Mouse (Mus musculus) embryonic facial prominence, embryonic 13.5 days (tissue): ENCODE results near the gene Slc25a11. TPM values are rescaled to one million over a fixed set of nuclear protein-coding genes. Genes with fewer than 3 reads are reported as not detected.

Source experiments
- ATAC-seq: fragments of 200-750 bp; cut with Nextera tagmentation; 2 replicates; pipeline ENCODE4 v1.8.0; 2017; ENCODE audit warnings: low read depth; ENCODE audit not compliant: insufficient number of reproducible peaks, insufficient read depth, low FRiP score, low TSS enrichment
- H3K27ac ChIP-seq: fragments of 300-500 bp; sonication (generic); 2 replicates; pipeline ENCODE4 v1.5.1; 2015; ENCODE audit warnings: moderate library complexity, mild to moderate bottlenecking, inconsistent platforms
- H3K27me3 ChIP-seq: fragments of 300-500 bp; sonication (generic); 2 replicates; pipeline ENCODE4 v1.6.1; 2015; ENCODE audit warnings: mild to moderate bottlenecking, inconsistent platforms
- H3K36me3 ChIP-seq: fragments of 300-500 bp; sonication (generic); 2 replicates; pipeline ENCODE4 v1.6.1; 2015; ENCODE audit warnings: mild to moderate bottlenecking, inconsistent platforms
- H3K4me1 ChIP-seq: fragments of 300-500 bp; sonication (generic); 2 replicates; pipeline ENCODE4 v1.6.1; 2015; ENCODE audit warnings: inconsistent platforms
- H3K4me2 ChIP-seq: fragments of 300-500 bp; sonication (generic); 2 replicates; pipeline ENCODE4 v1.6.1; 2015; ENCODE audit warnings: moderate library complexity, mild to moderate bottlenecking, inconsistent platforms
- H3K4me3 ChIP-seq: fragments of 300-500 bp; sonication (generic); 2 replicates; pipeline ENCODE4 v1.5.1; 2015; ENCODE audit warnings: mild to moderate bottlenecking, inconsistent platforms
- H3K9ac ChIP-seq: fragments of 300-500 bp; sonication (generic); 2 replicates; pipeline ENCODE4 v1.6.1; 2015; ENCODE audit warnings: mild to moderate bottlenecking, inconsistent platforms
- H3K9me3 ChIP-seq: fragments of 300-500 bp; sonication (generic); 2 replicates; pipeline ENCODE4 v1.6.1; 2016; ENCODE audit warnings: inconsistent platforms
- WGBS: fragments of 180-500 bp; shearing (Covaris S2); methylation state at CpG from one replicate; pipeline ENCODE4 v1.1.7; 2015; ENCODE audit warnings: mixed read lengths; 5-methylcytosine and 5-hydroxymethylcytosine counted together
- polyA plus RNA-seq: library from polyadenylated mRNA; unstranded; fragments of >200 nt; fragmentation: Nextera tagmentation; extraction: Ambion mirVana; gene quantifications from 2 replicates; pipeline ENCODE4 v1.2.1, GENCODE M21; 2015

Gene Slc25a11
- polyA plus RNA-seq, 1 experiment from 2014 or later = 170 TPM

DNA sequence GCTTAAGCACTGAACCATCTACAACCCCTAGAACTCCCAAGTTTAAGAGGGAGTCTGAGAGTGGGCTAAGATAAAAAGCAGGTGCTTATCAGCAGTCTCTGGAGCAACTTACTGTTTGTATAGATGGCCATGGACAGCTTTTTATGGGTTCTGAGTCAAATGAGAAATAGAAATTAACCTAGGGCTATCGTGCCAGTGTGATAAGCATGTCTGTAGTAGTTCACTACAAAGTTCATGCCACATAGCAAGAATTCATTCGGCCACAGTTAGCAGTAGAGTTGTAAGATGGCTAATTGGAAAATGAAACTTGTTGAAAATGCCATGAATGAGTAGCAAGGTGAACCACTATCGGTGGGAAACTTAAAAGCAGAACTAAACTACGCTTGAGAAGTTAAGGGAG lies 1.2 kb upstream of the Slc25a11 start:
- H3K4me1 ChIP-seq = peaks cover 66% of the 10 kb centered on the region
- no peak overlapping the region for H3K27ac ChIP-seq
- WGBS = 81% methylated on average over 4 of the region's 4 CpGs

DNA sequence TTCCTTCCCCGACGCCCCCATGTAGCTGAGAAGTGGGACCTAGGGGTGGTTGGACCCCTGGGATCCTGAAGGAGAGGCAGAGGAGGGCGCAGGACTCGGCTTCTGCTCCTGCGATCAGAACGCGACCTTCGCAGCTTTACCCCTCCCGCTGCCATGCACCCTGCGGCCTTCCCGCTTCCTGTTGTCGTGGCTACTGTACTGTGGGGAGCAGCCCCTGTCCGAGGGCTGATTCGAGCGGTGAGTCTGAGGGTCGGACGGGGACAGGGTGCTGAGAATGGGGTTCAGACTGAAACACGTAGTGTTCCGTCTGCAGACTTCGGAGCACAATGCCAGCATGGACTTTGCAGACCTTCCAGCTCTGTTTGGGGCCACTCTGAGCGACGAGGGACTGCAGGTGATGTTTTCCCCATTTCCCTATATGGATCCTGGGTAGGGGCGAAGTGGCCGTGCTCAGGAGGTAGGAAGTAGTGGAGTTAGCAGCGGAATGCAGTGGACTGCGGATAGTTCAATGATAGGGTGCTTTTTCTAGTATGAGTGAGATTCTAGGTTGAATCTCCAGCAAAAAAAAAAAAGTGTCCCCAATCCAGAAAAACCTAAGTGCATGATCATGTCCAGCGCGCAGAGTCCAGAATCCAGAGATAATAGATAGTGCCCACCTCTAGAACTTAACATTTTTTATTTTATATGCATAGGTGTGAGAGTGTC lies 589 bp upstream of the Slc25a11 start:
- Histone ChIP-seq H3K4me1 (peaks cover 63% of the 10 kb centered on the region), H3K9me3 (no peaks in the 10 kb centered on the region), H3K36me3 (peaks cover 72% of the 10 kb centered on the region), H3K4me3 (peak overlapping the region; percentile 88), H3K27ac (peak overlapping the region; percentile 95), H3K9ac (peak overlapping the region; percentile 93), H3K4me2 (peak overlapping the region; percentile 97), H3K27me3 (no peaks in the 10 kb centered on the region)
- WGBS = 4% methylated on average over 28 of the region's 28 CpGs
- no peak for ATAC-seq

More for the DNA sequence above, 1.2 kb upstream of the Slc25a11 start:
- H3K9me3 ChIP-seq = no peaks in the 10 kb centered on the region
- peak overlapping the region; percentile 93 for H3K9ac ChIP-seq
- no peak for ATAC-seq
- H3K27me3 ChIP-seq = no peaks in the 10 kb centered on the region
- peaks cover 69% of the 10 kb centered on the region for H3K36me3 ChIP-seq
- peak overlapping the region; percentile 88 for H3K4me3 ChIP-seq
- H3K4me2 ChIP-seq = peak overlapping the region; percentile 97

DNA sequence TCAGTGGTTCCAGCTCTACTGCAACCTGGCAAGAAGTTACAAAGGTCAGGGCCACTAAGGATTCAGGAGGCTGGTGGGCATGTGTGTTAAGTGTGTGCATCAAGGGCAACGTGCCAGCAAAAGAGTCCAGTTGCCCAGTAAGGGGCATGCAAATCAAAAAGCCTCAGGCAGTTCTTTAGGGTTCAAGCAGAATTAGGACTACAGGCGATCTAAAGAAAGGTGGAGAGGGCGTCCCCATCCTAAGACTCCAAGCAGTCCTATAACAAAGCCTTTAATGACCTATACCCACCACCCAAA lies 1.1 kb downstream of the Slc25a11 start:
- 11% methylated on average over 3 of the region's 3 CpGs for WGBS
- H3K36me3 ChIP-seq = peaks cover 59% of the 10 kb centered on the region

DNA sequence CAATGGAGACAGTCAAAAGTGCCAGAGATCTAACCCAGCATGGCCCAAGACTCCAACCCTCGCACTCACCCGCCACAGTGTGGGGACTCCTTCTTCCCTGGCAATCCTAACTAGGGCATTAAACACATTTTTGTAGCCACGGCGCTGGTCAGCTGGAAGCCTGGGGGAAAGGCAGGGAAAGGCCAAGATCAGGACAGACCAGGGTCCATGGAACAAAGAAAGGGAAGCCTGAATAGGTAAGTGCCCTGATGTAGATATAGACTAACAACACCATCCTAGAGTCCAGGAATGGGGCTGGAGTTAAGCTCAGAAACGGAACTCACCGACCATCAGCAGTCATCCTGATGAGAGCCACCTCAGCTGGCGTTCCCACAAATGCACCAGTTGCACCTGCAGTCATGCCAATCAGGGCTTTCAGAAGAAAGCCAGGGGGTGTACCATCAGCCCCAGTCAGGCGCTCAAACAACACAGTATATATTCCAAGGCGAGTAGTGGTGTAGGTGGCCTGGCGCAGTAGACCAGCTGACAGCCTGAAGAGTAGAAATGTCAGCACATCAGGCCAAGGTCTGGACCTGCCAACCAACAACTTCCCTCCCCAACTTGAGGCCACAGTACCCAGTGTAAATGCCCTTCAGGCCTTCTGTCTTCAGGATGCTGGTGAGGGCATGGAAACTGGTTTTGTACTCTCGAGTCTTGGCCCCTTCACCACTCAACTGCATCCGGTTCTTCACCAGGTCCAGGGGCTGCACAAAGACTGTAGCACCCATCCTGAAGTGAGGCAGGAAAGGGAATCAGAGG lies 1.6 kb downstream of the Slc25a11 start:
- 91% methylated on average over 12 of the region's 12 CpGs for WGBS
- H3K36me3 ChIP-seq = peaks cover 53% of the 10 kb centered on the region
- ATAC-seq = no peak
- no peaks in the 10 kb centered on the region for H3K9me3 ChIP-seq
- H3K4me2 ChIP-seq = peak overlapping the region; percentile 92
- H3K4me1 ChIP-seq = peaks cover 42% of the 10 kb centered on the region
- peak overlapping the region; percentile 88 for H3K4me3 ChIP-seq
- 0 out of 2 replicates have a peak overlapping the region, but pooled peaks have one; percentile 93 for H3K27ac ChIP-seq
- H3K9ac ChIP-seq = peak overlapping the region; percentile 94
- no peaks in the 10 kb centered on the region for H3K27me3 ChIP-seq

More for the DNA sequence above, 1.1 kb downstream of the Slc25a11 start:
- Histone ChIP-seq H3K27ac (peak overlapping the region; percentile 93), H3K9me3 (no peaks in the 10 kb centered on the region), H3K9ac (peak overlapping the region; percentile 94), H3K4me2 (peak overlapping the region; percentile 92), H3K4me1 (peaks cover 48% of the 10 kb centered on the region), H3K4me3 (peak overlapping the region; percentile 88), H3K27me3 (no peaks in the 10 kb centered on the region)
- no peak; the same call in 1 of the 2 replicates for ATAC-seq

GRCm38 (mm10) chr11:70644564-70645103 lies 2.6 kb downstream of the Slc25a11 start:
- H3K4me2 ChIP-seq = no peak overlapping the region

DNA sequence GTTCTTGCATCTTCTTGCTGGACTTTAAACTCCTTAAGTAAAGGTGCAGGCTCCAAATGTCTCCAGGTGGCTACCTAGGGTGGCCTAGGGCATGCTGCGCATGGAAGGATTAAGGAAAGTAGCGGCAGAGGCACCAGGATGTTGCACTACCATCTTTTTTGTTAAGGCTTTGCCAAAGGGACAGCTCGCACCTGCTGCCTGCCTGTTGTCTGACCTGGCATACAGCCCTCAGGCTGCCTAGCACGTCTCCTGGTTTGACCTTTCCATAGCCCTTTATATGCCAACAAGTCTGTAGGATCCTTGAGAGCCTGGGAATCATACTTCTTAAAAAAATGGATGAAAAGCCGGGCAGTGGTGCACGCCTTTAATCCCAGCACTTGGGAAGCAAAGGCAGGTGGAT lies 4.2 kb downstream of the Slc25a11 start:
- Histone ChIP-seq H3K9me3 (no peaks in the 10 kb centered on the region), H3K9ac (no peak overlapping the region), H3K4me3 (no peak overlapping the region), H3K4me1 (peaks cover 18% of the 10 kb centered on the region), H3K27me3 (no peaks in the 10 kb centered on the region), H3K27ac (no peak overlapping the region), H3K36me3 (peaks cover 28% of the 10 kb centered on the region), H3K4me2 (no peak overlapping the region)
- WGBS = 92% methylated on average over 6 of the region's 6 CpGs
- no peak for ATAC-seq

More at GRCm38 (mm10) chr11:70644564-70645103, 2.6 kb downstream of the Slc25a11 start:
- Histone ChIP-seq H3K9me3 (no peaks in the 10 kb centered on the region), H3K4me3 (no peak overlapping the region), H3K27ac (no peak overlapping the region), H3K27me3 (no peaks in the 10 kb centered on the region), H3K4me1 (peaks cover 34% of the 10 kb centered on the region), H3K36me3 (peaks cover 43% of the 10 kb centered on the region), H3K9ac (no peak overlapping the region)
- no peak for ATAC-seq
- WGBS = 94% methylated on average over 8 of the region's 8 CpGs

GRCm38 (mm10) chr11:70641241-70641640 lies 6.0 kb downstream of the Slc25a11 start:
- no peak overlapping the region for H3K4me3 ChIP-seq
- peaks cover 28% of the 10 kb centered on the region for H3K36me3 ChIP-seq
- no peak for ATAC-seq
- peaks cover 14% of the 10 kb centered on the region for H3K4me1 ChIP-seq
- H3K4me2 ChIP-seq = no peak overlapping the region
- no peak overlapping the region for H3K9ac ChIP-seq
- WGBS = 85% methylated on average over 7 of the region's 7 CpGs
- no peaks in the 10 kb centered on the region for H3K9me3 ChIP-seq
- no peak overlapping the region for H3K27ac ChIP-seq
- no peaks in the 10 kb centered on the region for H3K27me3 ChIP-seq

DNA sequence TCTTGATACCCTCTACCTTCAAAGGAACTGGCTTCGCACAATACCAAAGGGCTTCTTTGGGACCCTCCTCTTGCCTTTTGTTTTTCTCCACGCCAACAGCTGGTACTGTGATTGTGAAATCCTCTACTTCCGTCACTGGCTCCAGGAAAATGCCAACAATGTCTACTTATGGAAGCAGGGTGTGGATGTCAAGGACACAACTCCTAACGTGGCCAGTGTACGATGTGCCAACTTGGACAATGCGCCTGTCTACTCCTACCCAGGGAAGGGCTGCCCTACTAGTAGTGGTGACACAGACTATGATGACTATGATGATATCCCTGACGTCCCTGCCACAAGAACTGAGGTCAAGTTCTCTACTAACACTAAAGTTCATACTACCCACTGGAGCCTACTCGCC lies 7.3 kb downstream of the Slc25a11 start:
- H3K4me3 ChIP-seq = no peak overlapping the region
- H3K4me2 ChIP-seq = no peak overlapping the region
- H3K9ac ChIP-seq = no peak overlapping the region
- WGBS = 84% methylated on average over 8 of the region's 8 CpGs
- no peaks in the 10 kb centered on the region for H3K27me3 ChIP-seq
- H3K4me1 ChIP-seq = peaks cover under 1% of the 10 kb centered on the region; the same call in 1 of the 2 replicates
- no peak for ATAC-seq
- no peak overlapping the region for H3K27ac ChIP-seq
- peaks cover 20% of the 10 kb centered on the region for H3K36me3 ChIP-seq
- H3K9me3 ChIP-seq = no peaks in the 10 kb centered on the region

DNA sequence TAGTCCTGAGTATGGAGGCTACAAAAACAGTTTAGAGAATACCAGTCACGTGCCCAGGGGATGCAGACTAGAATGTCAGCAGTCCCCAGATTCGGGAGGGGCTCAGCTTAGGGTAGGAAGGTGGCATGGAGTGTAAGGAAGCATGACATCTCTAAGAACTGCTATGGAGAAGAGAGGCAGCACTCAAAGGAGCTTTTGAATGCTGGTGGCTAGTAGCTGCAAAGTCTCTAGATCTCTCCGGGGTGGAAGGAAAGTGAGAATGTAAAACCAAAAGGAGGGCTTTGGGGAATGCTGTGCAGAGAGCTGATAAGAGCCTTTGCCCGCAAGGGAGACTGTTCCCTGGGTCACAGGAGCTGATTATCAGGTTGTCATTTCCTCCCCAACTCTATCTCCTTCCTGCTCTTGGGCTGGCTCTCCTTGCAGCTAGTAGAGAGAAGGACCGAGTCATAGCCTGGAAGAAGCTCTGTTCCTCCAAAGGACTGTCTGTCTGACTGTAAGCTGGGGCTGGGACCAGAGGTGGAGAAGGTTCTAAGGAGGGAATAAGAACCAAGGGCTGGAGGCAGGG lies 8.5 kb downstream of the Slc25a11 start, which contains the start of gene Gp1ba:
Gene Gp1ba, plus strand, starts transcription at position 409 of the 565 bp plus-strand sequence.
- Histone ChIP-seq H3K27me3 (no peaks in the 10 kb centered on the region), H3K9me3 (no peaks in the 10 kb centered on the region), H3K4me3 (no peak within 1 kb of the TSS), H3K9ac (no peak within 1 kb of the TSS), H3K4me2 (no peak within 1 kb of the TSS), H3K27ac (no peak within 1 kb of the TSS), H3K4me1 (no peaks in the 10 kb centered on the region), H3K36me3 (peaks cover 9% of the 10 kb centered on the region; the same call in 1 of the 2 replicates)
- WGBS = 52% methylated on average over 5 of the region's 5 CpGs
- ATAC-seq = no peak

DNA sequence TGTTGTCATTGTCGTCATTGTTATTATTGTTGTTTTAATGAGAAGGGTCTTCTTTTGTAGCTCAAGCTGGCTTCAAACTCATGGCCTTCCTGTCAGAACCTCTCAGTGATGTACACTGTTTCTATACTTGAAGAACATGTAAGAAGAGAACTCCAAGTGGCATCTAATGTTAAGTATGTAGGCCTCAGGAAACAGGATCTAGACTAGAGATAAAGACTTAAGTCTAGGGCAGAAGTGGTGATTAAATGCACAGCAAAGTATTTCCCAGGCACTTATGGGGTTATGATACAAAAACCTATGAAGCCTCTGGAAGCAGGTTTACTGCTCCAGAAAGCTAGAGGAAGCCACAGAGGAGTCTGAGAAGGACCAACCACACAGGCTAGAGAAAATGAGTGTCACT lies 9.0 kb downstream of the Slc25a11 start:
- H3K27ac ChIP-seq = no peak overlapping the region
- no peak overlapping the region for H3K4me2 ChIP-seq
- no peak overlapping the region for H3K4me3 ChIP-seq
- H3K36me3 ChIP-seq = 0 out of 2 replicates have a peak, but pooled peaks cover 6% of the 10 kb centered on the region
- 87% methylated on average over 1 of the region's 1 CpGs for WGBS
- no peak for ATAC-seq
- no peak overlapping the region for H3K9ac ChIP-seq
- H3K9me3 ChIP-seq = no peaks in the 10 kb centered on the region
- no peaks in the 10 kb centered on the region for H3K4me1 ChIP-seq
- no peaks in the 10 kb centered on the region for H3K27me3 ChIP-seq

DNA sequence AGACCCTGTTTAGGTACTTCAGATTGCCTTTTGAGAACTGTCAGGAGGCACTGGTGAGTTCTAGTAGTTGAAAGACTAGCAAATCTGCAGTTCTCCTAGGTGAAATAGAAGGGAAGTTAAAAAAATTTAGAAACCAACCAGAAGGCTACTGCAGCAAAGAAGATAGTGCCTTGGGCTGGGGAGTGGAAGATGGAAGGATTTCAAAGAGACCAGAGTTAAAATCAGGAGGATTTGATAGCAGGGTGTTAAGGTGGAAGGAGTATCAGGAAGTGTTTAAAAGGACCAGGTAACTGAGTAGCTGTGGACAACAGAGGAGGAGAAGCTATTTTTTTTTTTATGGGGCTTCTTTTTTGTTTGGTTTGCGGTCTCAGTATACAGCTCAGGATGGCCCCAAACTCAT lies 9.5 kb downstream of the Slc25a11 start:
- no peak overlapping the region for H3K9ac ChIP-seq
- H3K4me1 ChIP-seq = no peaks in the 10 kb centered on the region
- WGBS = 89% methylated on average over 1 of the region's 1 CpGs
- no peak for ATAC-seq
- no peak overlapping the region for H3K4me2 ChIP-seq
- 0 out of 2 replicates have a peak, but pooled peaks cover 1% of the 10 kb centered on the region for H3K36me3 ChIP-seq
- no peak overlapping the region for H3K4me3 ChIP-seq
- no peaks in the 10 kb centered on the region for H3K27me3 ChIP-seq
- no peak overlapping the region for H3K27ac ChIP-seq
- no peaks in the 10 kb centered on the region for H3K9me3 ChIP-seq
